Mouse (Mus musculus): ENCODE data around the gene Gm4131. TPM values are rescaled to one million over a fixed set of nuclear protein-coding genes. Genes with fewer than 3 reads are reported as not detected.

Gene Gm4131
- polyA plus RNA-seq, 1 experiment from 2014 or later, result not detected

DNA sequence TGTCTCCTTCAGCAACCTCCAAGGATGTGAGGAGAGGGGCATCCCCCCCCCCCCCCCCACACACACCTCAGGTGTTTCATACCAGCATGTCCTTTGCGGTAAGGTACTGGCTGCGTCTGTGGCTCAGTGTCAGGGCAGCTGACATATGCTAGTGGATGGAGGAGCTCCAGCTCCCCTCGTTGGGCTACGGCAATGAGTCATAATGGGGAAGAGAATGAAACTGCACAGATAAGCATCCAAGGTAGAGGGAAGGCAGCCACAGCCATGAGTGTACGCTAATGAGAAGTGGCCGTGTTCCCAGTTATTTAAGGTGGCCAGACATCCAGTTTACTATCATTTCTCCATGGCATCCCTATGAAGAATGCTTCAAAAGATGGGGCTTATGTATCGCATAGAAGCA is 78.5 kb downstream of the Gm4131 start:
- Histone ChIP-seq H3K4me1 (no peaks in the 10 kb centered on the region; the same call in 1 of the 2 replicates), H3K4me3 (no peak overlapping the region), H3K27ac (replicated peaks) (no peak overlapping the region), H3K36me3 (no peaks in the 10 kb centered on the region), H3K4me2 (replicated peaks) (no peak overlapping the region), H3K27me3 (no peaks in the 10 kb centered on the region), H3K9me3 (no peaks in the 10 kb centered on the region), H3K9ac (replicated peaks) (no peak overlapping the region)
- 90% methylated on average over 7 of the region's 7 CpGs for WGBS
- no peak for ATAC-seq (replicated peaks)

DNA sequence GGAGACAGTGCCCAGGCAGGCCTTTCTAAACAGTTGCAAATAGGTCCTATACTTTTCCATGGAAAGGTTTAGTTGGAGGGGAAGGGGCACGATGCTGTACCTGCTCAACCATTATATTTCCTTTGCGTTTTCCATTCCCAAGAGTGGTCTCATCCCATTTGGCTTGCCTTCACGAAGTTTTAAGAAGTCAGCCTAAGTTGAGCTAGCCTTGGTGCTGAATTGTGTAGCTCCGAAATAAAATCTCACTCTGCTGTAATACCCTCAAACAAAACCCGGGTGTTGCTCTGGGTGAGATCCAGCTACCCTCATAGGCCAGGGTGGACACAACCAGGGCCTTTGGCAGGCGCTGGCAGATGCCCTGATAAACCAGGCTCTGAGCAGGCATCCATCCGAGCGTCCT is 85.3 kb downstream of the Gm4131 start:
- no peak overlapping the region for H3K27ac ChIP-seq (replicated peaks)
- peaks cover 14% of the 10 kb centered on the region for H3K4me1 ChIP-seq
- no peak for ATAC-seq (replicated peaks)
- no peaks in the 10 kb centered on the region for H3K9me3 ChIP-seq
- H3K4me2 ChIP-seq (replicated peaks), result no peak overlapping the region
- H3K4me3 ChIP-seq, result no peak overlapping the region
- no peaks in the 10 kb centered on the region for H3K27me3 ChIP-seq
- H3K36me3 ChIP-seq, result no peaks in the 10 kb centered on the region
- WGBS, result 61% methylated on average over 8 of the region's 8 CpGs
- H3K9ac ChIP-seq (replicated peaks), result no peak overlapping the region

DNA sequence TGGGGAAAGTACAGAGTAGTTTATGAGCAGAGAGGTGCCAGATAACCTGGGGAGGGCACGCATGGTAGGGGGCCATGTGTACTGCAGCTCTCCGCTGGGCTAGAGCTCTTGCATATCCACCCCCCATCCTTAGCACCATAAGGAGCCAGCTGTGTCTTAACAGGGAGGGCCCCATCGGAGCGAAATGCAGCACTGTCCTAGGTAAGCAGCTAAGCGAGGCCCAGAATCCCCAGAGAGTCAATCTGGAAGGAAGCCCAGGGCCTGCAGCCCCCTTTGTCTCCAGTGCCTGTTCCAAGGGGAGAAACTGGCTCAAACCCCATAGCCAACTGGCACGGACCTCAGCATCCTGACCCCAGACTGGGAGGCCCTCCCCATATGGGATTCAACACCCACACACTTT is 87.3 kb downstream of the Gm4131 start:
- WGBS, result 38% methylated on average over 6 of the region's 6 CpGs
- H3K9ac ChIP-seq (replicated peaks), result no peak overlapping the region
- peaks cover 14% of the 10 kb centered on the region for H3K4me1 ChIP-seq
- H3K4me3 ChIP-seq, result no peak overlapping the region
- ATAC-seq (replicated peaks), result peak; percentile 71
- H3K36me3 ChIP-seq, result no peaks in the 10 kb centered on the region
- H3K27ac ChIP-seq (replicated peaks), result no peak overlapping the region
- no peaks in the 10 kb centered on the region for H3K9me3 ChIP-seq
- H3K27me3 ChIP-seq, result no peaks in the 10 kb centered on the region
- no peak overlapping the region for H3K4me2 ChIP-seq (replicated peaks)

DNA sequence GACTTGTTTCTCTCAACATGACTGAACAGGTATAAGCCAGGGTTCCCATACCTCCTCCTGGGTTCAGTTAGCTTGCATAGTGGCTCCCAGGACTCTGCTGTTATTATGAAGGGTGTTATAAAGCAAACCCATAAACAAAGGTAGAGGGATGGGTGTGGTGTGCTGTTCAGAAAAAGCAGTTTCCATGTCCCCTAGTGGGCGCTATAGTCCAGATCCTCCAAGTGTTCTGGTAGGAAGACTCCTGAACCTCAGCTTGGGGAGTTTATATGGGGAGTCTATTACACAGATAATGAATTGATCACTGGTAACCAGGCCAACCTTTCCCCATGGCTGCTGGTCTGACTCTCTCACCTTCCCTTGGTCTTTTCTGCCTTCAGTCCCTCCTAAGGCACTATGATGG is 92.2 kb downstream of the Gm4131 start:
- no peaks in the 10 kb centered on the region for H3K27me3 ChIP-seq
- H3K36me3 ChIP-seq, result no peaks in the 10 kb centered on the region
- H3K9ac ChIP-seq (replicated peaks), result no peak overlapping the region
- WGBS, result 65% methylated on average over 1 of the region's 1 CpGs
- no peak for ATAC-seq (replicated peaks)
- no peak overlapping the region for H3K4me2 ChIP-seq (replicated peaks)
- H3K4me1 ChIP-seq, result peaks cover 6% of the 10 kb centered on the region
- no peaks in the 10 kb centered on the region for H3K9me3 ChIP-seq
- H3K27ac ChIP-seq (replicated peaks), result no peak overlapping the region
- H3K4me3 ChIP-seq, result no peak overlapping the region

DNA sequence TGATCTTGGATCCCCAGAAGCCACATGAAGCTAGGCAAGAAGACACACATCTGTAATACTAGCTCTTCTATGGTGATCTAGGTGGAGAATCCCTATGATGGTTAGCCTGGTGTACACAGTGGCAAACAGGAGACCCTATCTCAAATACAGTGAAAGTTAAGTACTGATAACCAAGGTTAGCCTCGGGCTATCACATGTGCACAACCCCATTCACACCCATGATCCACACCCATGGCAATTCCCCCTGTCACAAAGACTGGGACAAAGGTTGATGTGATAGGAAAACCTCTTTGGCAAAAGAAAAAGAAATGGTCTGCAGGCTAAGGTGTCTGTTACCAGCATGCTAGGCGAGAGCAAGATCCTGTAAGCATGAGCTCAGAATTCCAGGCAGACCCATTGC is 94.7 kb downstream of the Gm4131 start:
- Histone ChIP-seq H3K27me3 (no peaks in the 10 kb centered on the region), H3K9me3 (no peaks in the 10 kb centered on the region), H3K27ac (replicated peaks) (no peak overlapping the region), H3K4me2 (replicated peaks) (no peak overlapping the region), H3K4me1 (no peaks in the 10 kb centered on the region), H3K9ac (replicated peaks) (no peak overlapping the region), H3K4me3 (no peak overlapping the region), H3K36me3 (no peaks in the 10 kb centered on the region)
- ATAC-seq (replicated peaks), result no peak
- WGBS, result 87% methylated on average over 2 of the region's 2 CpGs

DNA sequence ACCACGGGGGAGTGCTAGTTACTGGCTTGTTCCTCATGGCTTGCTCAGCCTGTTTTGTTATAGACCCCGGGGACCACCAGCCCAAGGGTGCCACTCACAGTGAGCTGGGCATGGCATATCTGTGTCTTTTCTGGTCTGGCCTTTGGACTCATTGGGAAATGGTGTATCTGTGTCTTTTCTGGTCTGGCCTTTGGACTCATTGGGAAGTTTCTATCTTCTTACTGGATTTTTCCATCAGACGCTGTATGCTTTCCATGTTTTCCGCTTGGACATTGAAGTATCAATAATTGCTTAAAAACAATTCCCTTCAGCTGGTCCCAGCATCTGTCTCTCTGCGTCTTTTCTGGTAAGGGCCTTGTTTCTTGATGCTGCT is 98.0 kb downstream of the Gm4131 start:
- peaks cover 6% of the 10 kb centered on the region; the same call in 1 of the 2 replicates for H3K4me1 ChIP-seq
- 90% methylated on average over 5 of the region's 5 CpGs for WGBS
- H3K27ac ChIP-seq (replicated peaks), result no peak overlapping the region
- H3K4me2 ChIP-seq (replicated peaks), result no peak overlapping the region
- no peaks in the 10 kb centered on the region for H3K36me3 ChIP-seq
- no peaks in the 10 kb centered on the region for H3K27me3 ChIP-seq
- no peak for ATAC-seq (replicated peaks)
- no peaks in the 10 kb centered on the region for H3K9me3 ChIP-seq
- H3K9ac ChIP-seq (replicated peaks), result no peak overlapping the region
- H3K4me3 ChIP-seq, result no peak overlapping the region

DNA sequence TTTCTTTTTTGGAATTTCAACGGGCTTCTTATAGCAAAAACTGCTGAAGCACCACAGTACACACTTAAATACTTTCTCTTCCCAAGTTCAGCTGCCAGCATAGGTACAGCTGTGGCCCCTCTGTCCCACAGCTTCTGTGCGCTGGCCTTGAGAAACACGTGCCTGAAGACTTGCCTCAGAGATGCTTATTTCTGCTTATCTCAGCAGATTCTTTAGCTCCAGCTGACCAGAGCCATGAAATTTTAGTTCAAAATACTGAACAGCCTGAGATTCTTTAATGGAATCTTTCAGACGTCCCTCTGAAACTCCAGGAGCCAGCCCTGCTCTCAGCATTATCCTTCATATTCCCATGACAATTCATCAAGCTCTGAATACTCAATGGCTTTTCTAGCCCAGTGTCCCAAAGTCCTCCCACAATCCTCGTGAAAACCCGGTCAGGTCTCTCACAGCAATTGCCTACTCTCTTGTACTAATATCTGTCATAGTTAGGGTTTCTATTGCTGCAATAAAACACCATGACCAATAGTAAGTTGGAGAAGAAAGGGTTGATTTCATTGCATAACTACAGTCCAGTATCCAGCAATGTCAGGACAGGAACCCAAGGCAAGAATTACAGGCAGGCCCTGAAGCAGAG is 98.5 kb downstream of the Gm4131 start:
- H3K4me1 ChIP-seq, result peaks cover 6% of the 10 kb centered on the region; the same call in 1 of the 2 replicates
- H3K27me3 ChIP-seq, result no peaks in the 10 kb centered on the region
- no peak overlapping the region for H3K4me3 ChIP-seq
- no peaks in the 10 kb centered on the region for H3K36me3 ChIP-seq
- no peak overlapping the region for H3K9ac ChIP-seq (replicated peaks)
- H3K4me2 ChIP-seq (replicated peaks), result no peak overlapping the region
- WGBS, result 80% methylated on average over 6 of the region's 6 CpGs
- ATAC-seq (replicated peaks), result no peak
- H3K9me3 ChIP-seq, result no peaks in the 10 kb centered on the region
- no peak overlapping the region for H3K27ac ChIP-seq (replicated peaks)

DNA sequence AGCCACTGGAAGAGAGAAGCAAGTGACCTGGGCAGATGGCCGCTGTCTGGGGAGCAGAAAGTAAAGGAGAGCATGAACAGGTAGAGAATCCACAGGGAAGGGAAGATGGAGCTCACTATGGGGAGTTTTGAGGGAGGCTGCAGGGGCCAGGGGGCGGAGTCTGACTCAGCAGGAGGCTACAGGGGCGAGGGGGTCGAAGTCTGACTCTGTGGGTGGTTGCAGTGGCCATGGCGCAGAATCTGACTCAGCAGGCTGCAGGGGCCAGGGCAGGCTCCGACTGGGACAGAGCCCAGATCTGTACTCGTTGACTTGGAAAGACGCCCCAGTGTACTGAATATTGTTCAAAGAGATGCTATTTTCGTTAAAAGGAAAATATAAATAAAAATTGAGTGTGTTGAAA is 101.8 kb downstream of the Gm4131 start:
- H3K36me3 ChIP-seq, result no peaks in the 10 kb centered on the region
- H3K4me2 ChIP-seq (replicated peaks), result no peak overlapping the region
- no peak overlapping the region for H3K9ac ChIP-seq (replicated peaks)
- no peaks in the 10 kb centered on the region for H3K27me3 ChIP-seq
- H3K9me3 ChIP-seq, result no peaks in the 10 kb centered on the region; the same call in 1 of the 2 replicates
- WGBS, result 20% methylated on average over 9 of the region's 9 CpGs
- H3K27ac ChIP-seq (replicated peaks), result no peak overlapping the region
- no peak overlapping the region for H3K4me3 ChIP-seq
- peaks cover 6% of the 10 kb centered on the region; the same call in 1 of the 2 replicates for H3K4me1 ChIP-seq
- no peak for ATAC-seq (replicated peaks)

DNA sequence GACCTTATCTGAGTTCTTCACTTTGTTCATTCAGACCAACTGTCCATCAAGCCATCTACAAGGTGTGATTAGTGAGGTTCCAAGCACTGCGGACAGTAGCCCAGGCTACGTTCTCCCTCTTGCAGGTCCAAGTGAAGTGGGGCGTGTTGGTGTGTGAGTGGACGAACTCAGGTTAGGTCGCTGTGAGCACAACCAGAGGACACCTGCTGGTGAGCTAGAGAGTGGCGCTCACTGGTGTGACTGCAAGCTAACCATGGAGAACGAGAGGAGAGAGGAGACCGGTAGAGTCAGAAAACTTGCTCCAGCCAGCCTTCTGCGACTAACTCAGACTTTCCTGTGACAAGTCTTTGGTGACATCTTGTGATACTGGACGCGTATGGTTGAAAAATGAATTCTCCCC is 107.2 kb downstream of the Gm4131 start:
- WGBS, result 66% methylated on average over 11 of the region's 11 CpGs
- Histone ChIP-seq H3K4me2 (replicated peaks) (no peak overlapping the region), H3K36me3 (no peaks in the 10 kb centered on the region), H3K4me1 (peaks cover 35% of the 10 kb centered on the region), H3K27ac (replicated peaks) (no peak overlapping the region), H3K9me3 (no peaks in the 10 kb centered on the region; the same call in 1 of the 2 replicates), H3K9ac (replicated peaks) (no peak overlapping the region), H3K4me3 (no peak overlapping the region), H3K27me3 (no peaks in the 10 kb centered on the region)
- ATAC-seq (replicated peaks), result no peak

DNA sequence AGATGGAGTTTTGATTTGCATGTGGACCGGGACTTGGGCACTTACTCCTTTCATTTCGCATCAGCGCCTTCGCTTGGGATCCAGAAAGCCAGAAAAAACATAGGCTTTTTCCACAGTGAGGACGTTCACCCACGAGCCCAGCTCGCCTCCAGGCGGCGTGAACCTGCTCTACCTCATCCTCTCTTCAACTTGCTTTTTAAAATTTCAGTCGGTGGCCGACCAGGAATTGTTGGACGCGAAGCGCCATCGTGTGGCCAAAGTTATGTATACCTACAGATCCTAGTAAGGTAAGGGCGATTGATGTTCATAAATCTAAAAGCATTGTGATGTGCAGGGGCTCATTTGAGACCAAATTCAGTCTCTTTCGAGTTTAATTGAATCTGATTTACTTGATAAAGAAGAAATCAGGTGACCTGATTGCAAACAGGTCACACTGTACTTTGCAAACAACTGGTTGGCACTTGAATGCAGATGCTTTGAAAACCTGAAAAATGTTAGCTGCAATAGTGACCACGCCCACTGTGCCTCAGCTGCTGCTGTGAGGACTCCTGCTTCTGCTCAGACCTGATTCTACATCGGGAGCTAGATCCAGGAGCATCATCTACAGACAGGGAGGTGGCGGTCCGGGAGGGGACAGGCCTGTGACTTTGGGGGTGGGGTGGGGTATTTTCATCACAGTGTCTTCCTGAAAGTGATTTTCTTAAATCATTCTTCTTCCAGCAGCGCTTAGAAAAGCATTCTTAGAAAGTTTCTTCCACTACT is 109.1 kb downstream of the Gm4131 start:
- Histone ChIP-seq H3K4me2 (replicated peaks) (peak overlapping the region; percentile 43), H3K27me3 (no peaks in the 10 kb centered on the region), H3K9ac (replicated peaks) (no peak overlapping the region), H3K4me1 (peaks cover 51% of the 10 kb centered on the region), H3K36me3 (no peaks in the 10 kb centered on the region), H3K4me3 (no peak overlapping the region), H3K9me3 (no peaks in the 10 kb centered on the region; the same call in 1 of the 2 replicates), H3K27ac (replicated peaks) (peak overlapping the region; percentile 95)
- ATAC-seq (replicated peaks), result peak; percentile 44
- 15% methylated on average over 22 of the region's 22 CpGs for WGBS

DNA sequence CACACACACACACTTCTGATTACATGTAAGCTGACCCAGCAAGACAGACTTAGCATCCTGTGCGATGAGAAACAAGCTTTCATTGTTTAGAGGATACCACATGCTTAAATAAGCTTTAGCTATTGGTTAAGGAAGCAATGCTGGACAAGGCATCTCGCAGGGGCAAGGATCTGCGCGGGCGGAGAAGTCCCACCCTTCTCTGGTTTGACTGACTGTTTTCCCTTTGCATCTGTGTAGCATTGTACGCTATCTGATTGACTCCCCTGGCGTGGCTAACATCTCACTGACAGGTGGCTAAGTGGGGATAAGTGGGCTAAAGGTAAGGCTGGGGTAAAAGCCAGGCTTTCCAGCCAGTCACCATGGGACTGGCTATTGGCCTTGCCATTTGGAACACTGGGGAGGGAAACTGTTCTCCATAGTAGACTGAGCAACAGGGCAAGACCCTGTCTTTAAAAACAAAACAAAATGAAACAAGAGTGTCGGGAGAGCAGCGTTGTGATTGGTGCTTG is 110.4 kb downstream of the Gm4131 start, which contains the start of gene Gucy1b2:
TSS of gene Gucy1b2 (minus strand) at position 51 of the 509 bp plus-strand sequence.
- Histone ChIP-seq H3K27me3 (no peaks in the 10 kb centered on the region), H3K9me3 (no peaks in the 10 kb centered on the region), H3K4me1 (peaks cover 55% of the 10 kb centered on the region), H3K9ac (replicated peaks) (0 out of 2 replicates have a peak within 1 kb of the TSS, but pooled peaks have one; percentile 10), H3K4me3 (peak within 1 kb of the TSS; percentile 21), H3K36me3 (no peaks in the 10 kb centered on the region), H3K27ac (replicated peaks) (peak within 1 kb of the TSS; percentile 95), H3K4me2 (replicated peaks) (peak within 1 kb of the TSS; percentile 43)
- WGBS, result 35% methylated on average over 9 of the region's 9 CpGs
- no peak for ATAC-seq (replicated peaks)

DNA sequence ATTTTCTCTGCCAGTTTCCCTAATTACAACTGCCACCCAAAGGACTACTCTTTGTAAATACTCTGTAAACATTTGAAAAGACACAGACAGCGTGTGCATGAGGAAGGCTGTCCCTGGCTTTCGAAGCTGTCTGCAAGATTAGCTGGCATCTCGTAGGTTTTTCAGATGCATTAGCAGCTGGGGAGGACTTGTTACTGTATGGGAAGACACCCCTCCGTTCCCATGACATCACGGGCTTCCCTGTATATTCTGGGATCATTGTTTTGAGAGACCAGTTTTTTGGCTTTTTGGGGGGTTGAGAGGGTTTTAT is 111.2 kb downstream of the Gm4131 start:
- no peaks in the 10 kb centered on the region for H3K9me3 ChIP-seq
- peaks cover 55% of the 10 kb centered on the region for H3K4me1 ChIP-seq
- WGBS, result 14% methylated on average over 5 of the region's 5 CpGs
- no peaks in the 10 kb centered on the region for H3K27me3 ChIP-seq
- peak overlapping the region; percentile 43 for H3K4me2 ChIP-seq (replicated peaks)
- H3K27ac ChIP-seq (replicated peaks), result peak overlapping the region; percentile 95
- no peaks in the 10 kb centered on the region for H3K36me3 ChIP-seq
- H3K4me3 ChIP-seq, result peak overlapping the region; percentile 21
- H3K9ac ChIP-seq (replicated peaks), result no peak overlapping the region
- ATAC-seq (replicated peaks), result peak; percentile 86
